Mouse (Mus musculus): ENCODE data around the gene Rab11fip5. TPM values are rescaled to one million over a fixed set of nuclear protein-coding genes. Genes with fewer than 3 reads are reported as not detected.

Rab11fip5 gene
- 6.2 TPM for polyA plus RNA-seq (2015; fragmentation: Illumina TruSeq; extraction: RNeasy Lipid Tissue Mini Kit (QIAGEN cat#74804); ENCODE audit: insufficient read depth, low replicate concordance)

GRCm38 (mm10) chr6:85373951-85374733, at the start of gene Rab11fip5:
Gene Rab11fip5 (minus strand): TSS chr6:85374634.

GRCm38 (mm10) chr6:85423836-85424379, 49.5 kb upstream of the Rab11fip5 start, which contains the start of gene Noto:
Gene Noto (plus strand): TSS chr6:85423886.

GRCm38 (mm10) chr6:85333000-85333669, 41.3 kb downstream of the Rab11fip5 start, which contains the start of gene Sfxn5:
Gene Sfxn5 (minus strand): TSS chr6:85333422.

Other genes with a start within 250 kb of the Rab11fip5 start
- gene Spr, start 236.9 kb downstream of the Rab11fip5 start, polyA plus RNA-seq (2015; fragmentation: Illumina TruSeq; extraction: RNeasy Lipid Tissue Mini Kit (QIAGEN cat#74804); ENCODE audit: insufficient read depth, low replicate concordance), result 7.6 TPM
- gene Emx1, start 187.2 kb downstream of the Rab11fip5 start, polyA plus RNA-seq (2015; fragmentation: Illumina TruSeq; extraction: RNeasy Lipid Tissue Mini Kit (QIAGEN cat#74804); ENCODE audit: insufficient read depth, low replicate concordance), result not detected
- 4.7 TPM for gene Sfxn5, start 41.2 kb downstream of the Rab11fip5 start, polyA plus RNA-seq (2015; fragmentation: Illumina TruSeq; extraction: RNeasy Lipid Tissue Mini Kit (QIAGEN cat#74804); ENCODE audit: insufficient read depth, low replicate concordance)
- gene Noto, start 49.3 kb upstream of the Rab11fip5 start, polyA plus RNA-seq (2015; fragmentation: Illumina TruSeq; extraction: RNeasy Lipid Tissue Mini Kit (QIAGEN cat#74804); ENCODE audit: insufficient read depth, low replicate concordance), result not detected
- gene Smyd5, start 57.4 kb upstream of the Rab11fip5 start, polyA plus RNA-seq (2015; fragmentation: Illumina TruSeq; extraction: RNeasy Lipid Tissue Mini Kit (QIAGEN cat#74804); ENCODE audit: insufficient read depth, low replicate concordance), result 29.0 TPM
- gene Cct7, start 76.9 kb upstream of the Rab11fip5 start, polyA plus RNA-seq (2015; fragmentation: Illumina TruSeq; extraction: RNeasy Lipid Tissue Mini Kit (QIAGEN cat#74804); ENCODE audit: insufficient read depth, low replicate concordance), result 142 TPM
- gene Pradc1, start 77.3 kb upstream of the Rab11fip5 start, polyA plus RNA-seq (2015; fragmentation: Illumina TruSeq; extraction: RNeasy Lipid Tissue Mini Kit (QIAGEN cat#74804); ENCODE audit: insufficient read depth, low replicate concordance), result 13.9 TPM
- gene Fbxo41, start 128.4 kb upstream of the Rab11fip5 start, polyA plus RNA-seq (2015; fragmentation: Illumina TruSeq; extraction: RNeasy Lipid Tissue Mini Kit (QIAGEN cat#74804); ENCODE audit: insufficient read depth, low replicate concordance), result not detected
- not detected for gene Egr4, start 139.0 kb upstream of the Rab11fip5 start, polyA plus RNA-seq (2015; fragmentation: Illumina TruSeq; extraction: RNeasy Lipid Tissue Mini Kit (QIAGEN cat#74804); ENCODE audit: insufficient read depth, low replicate concordance)
- gene Alms1, start 212.9 kb upstream of the Rab11fip5 start, polyA plus RNA-seq (2015; fragmentation: Illumina TruSeq; extraction: RNeasy Lipid Tissue Mini Kit (QIAGEN cat#74804); ENCODE audit: insufficient read depth, low replicate concordance), result 4.6 TPM

All from spleen, adult 10 weeks (tissue).